Mouse (Mus musculus) cerebellum, postnatal 36 days (tissue): ENCODE results near the gene Qdpr.

Source experiments
- DNase-seq, 2 experiments: peaks; one replicate each; pipeline ENCODE4 v3.0.0; 2021 to 2022; ENCODE audit warnings: mixed read lengths in 2 of 2

Gene Qdpr

DNA sequence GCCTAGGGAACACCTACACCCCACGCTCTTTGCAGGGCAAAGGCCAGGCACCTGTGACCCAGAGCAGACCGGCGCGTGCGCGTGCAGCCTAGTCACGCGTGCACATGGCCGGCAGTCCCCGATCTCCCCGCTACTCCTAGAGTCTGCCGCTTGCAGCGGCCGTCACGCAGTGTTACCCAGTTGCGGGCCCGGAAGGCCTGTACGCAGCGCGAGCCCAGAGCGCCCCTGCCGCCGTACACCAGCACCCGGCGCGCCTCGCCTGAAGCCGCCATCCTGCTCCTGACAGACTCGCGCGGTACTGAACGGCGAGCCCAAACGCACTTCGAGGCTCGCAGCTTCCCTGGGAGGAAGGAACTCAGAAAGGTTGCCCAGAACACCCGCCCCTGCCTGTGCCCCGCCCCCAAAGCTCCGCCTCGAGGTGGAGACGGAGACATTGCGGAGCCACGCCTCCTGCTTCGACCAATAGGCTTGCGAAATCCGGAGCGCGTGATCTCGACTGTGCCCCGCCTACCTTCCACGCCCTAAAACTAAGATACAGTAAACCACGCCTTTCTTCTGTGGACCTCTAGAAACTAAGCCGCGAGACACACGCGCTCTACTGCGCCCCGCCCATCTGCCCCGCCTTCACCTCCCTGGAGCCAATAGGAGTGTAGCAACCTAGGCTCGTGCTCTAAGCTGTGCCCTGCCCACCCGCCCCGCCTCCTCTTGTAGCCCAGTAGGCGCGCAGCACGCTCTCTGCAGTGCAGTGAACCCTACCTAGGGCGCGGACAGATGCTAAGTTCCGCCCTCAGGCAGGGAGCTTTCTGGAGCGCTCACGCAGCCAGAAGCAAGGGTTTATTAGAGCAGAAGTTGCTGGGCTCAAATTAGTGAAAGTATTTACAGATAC lies at the start of gene Qdpr:
TSS of gene Qdpr (minus strand) at position 406 of the 886 bp plus-strand sequence.
- DNase-seq = peak; percentile 88 to 92

DNA sequence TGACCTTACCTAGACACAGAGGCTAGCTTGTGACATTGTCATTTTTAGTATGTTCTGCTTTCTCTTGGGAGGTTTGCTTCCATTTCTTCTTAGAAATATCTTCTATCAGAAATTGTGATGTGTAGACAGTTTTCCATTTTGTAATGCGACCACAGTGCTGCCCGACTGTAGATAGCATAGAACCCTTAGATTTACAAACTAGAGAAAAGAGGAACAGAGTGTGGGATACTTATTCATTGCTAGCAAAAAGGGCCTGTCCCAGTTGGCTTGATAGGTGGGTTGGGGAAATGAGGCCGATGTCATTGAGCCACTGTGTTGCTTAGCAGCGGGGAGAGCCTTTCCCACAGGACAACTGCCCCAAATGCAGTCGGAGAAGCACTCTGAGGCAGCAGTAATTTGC lies 47.5 kb upstream of the Qdpr start:
- no peak for DNase-seq

DNA sequence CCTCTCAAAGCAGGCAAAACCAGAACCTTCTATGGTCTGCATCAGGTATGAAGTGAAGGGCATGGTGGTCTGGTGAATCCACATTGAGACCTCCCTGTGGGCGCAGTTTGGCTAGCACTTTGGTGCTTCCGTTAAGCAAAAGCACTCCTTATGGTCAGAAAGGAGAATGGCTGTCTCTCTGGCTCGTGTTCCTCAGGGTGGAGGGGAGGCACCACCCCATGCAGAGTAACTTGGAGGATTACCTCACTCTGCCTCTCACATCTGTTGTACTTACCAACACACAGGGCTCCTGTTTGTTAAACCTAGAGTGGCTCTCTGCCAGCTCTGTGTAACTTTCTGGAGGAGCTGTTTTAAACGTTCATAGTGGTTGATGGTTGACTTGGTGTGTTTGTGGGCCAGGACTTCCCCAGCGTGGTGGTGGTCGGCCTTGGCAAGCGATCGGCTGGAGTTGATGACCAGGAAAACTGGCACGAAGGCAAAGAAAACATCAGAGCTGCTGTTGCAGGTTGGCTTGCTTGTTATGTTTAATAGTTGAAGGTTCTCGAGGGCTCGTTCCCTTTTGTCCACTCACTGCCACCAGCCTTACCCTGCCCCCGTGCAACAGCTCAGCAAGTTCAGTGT lies 47.0 kb upstream of the Qdpr start:
- DNase-seq = no peak

DNA sequence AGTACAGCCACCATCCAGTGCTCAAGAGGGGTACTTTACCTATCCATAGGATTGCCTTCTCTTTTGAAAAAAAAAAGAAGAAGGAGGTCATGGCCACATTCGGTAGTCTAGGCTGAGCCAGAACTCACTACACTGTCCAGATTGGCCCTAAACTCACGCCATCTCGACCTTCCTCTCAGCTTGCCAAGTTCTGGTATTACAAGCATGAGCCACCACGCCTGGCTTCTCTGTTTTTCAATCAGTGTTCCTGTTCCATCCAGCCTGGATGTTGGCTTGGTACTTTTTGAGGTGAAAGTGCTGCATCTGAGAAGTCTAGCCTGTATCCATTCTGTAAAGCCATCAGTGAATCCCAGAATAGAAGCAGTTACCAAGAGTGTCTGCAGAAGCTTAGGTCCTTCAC lies 46.4 kb upstream of the Qdpr start:
- no peak for DNase-seq

DNA sequence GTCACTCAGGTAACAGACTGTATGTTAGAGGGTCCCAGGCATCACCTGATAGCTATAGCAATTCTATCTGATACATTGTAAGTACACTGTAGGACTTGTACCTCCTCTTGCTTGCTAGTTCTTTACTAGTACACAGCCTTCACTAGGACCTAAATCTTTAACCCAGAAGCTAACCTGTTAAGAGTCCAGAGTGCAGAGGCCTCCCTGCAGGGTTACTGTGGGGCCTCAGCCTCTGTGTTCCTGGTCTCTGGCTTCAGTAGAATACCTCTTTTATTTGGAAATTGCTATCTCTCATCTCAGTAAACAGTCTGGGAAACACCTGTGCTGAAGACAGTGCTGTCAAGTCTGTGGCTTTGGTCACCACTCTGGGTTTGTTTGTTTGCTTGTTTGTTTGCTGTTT lies 46.0 kb upstream of the Qdpr start:
- no peak for DNase-seq

DNA sequence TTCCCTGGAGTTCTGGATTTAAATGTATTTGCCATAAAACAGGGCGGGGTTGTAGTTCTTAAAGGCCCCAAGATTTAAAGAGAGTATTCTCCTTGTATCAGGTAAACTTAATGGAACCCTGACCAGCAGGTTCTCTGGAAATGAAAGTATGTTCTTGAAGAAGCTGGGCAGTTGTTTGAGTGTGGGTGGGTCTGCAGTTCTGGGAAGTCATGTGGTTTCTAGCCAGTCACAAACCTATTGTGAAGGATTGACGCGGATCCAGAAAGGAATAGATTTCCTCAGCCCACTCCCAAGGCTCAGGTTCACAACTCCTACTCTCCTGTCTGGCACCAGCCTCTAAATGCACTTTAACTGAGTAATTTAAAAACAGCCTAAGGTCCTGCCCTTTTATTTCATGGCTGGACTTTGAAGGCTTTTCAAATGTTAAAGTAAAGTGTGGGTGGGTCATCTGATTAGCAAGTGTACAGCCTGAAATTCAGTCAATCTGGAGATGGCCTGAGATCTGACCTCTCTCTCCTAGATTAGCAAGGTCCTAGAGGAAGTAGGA lies 45.5 kb upstream of the Qdpr start:
- DNase-seq = no peak

DNA sequence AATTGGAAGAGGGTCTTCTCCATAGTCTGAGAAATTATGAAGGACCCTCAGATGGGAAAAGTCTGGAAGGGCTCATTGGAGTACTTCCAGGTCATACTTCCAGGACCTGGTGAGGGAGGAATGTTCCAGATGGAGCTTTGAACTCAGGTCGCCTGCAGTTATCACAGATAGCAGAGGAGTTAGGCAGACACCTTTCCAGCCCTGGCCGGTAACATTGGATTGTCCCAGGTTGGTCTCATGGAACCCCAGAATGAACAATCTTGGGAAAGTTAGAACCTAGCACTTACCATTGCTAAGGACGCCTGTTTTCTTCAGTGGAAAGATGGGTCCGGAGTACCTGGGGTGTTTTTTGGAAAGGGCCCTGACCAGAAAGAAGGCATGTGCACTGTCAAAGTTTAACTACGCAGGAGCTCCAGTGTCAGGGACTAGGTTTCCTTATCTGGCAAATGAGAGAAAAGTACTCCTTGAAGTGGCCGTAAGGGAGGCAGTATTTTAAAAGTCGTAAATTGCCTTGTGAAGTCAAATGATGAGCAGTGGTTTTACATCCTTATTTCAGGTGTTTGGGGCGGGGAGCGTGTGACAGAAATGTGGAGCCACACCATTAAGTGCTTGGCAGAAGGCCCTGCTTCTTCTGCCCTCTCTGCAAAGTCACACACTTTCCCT lies 44.2 kb upstream of the Qdpr start:
- DNase-seq = no peak

DNA sequence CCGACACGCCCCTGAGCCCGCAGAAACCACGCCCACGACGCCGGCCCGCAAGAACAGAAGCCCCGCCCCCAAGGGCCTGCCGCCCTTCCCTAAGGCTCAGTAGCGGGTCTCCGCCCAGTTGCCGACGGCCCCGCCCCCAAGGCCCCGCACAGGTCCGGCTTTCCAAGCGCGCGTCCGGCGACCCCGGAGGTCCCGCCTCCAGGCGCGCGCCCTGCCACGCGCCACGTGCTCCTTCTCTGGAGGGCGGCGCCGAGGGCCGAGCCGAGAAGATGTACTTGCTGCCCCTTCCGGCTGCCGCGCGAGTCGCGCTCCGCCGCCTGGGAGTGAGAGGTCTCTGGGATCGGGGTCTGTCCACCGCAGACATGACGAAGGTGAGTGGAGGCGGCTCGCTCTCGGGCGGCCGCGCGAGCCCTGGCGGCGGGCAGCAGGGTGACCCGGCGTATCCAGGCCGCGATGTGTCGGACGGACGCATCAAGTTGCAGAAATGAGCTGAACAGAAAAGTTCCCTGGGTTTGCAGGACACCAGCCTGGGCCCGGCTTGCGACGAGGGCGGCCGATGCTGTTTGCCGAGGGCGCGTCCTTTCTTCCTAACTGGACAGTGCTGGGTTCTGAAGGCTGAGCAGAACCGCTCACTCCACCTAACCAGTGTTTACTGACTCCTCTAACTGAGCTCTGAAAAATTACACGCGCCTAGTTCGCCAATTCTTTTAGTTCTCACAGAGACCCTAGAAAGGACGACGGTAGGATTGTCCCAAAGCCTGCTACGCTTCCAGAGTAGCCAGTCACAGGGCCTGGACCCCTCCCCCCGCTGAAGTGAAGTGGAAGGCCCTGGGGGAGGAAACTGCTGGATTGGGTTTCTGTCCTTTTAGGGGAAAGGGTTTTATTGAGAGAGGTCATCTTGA lies 43.4 kb upstream of the Qdpr start, which contains the start of gene Lap3:
TSS of gene Lap3 (plus strand) at position 184 of the 902 bp plus-strand sequence.
- DNase-seq = peak; percentile 95 to 99

DNA sequence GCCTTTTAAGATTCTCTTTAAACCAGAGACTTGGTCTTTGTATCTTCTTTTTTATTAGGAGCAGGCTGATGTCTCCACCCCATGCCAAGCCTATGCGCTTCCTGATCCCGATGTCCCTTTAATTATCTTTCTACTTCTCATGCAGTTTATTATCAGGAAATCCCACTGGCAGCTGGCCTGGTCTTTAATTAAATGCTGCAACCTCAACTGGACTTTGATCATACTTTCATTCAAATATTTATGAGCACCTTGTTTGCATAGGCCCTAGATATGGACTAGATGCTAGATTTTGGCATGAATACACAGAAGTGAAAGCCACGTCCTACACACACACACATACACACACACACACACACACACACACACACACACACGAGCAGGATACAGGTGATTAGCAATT lies 41.7 kb upstream of the Qdpr start:
- no peak for DNase-seq

DNA sequence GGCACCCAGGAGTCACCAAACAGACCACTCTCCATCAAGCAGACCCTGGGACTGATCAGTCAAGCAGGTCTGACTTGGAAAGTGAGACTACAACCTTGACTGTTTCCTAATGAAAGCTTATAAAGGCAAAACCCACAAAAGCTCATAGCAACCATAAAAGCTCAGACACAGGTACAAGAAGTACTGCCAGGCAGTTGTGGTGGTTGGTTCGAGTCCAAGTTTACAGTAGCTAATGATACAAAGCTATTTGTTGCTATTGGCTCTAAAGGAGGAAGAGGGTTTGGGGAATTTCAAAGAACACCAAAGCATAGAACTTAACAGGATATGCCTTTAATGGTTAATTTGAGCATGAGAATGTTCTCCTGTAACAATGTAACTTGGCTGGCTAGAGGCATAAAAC lies 33.6 kb upstream of the Qdpr start:
- DNase-seq = no peak

DNA sequence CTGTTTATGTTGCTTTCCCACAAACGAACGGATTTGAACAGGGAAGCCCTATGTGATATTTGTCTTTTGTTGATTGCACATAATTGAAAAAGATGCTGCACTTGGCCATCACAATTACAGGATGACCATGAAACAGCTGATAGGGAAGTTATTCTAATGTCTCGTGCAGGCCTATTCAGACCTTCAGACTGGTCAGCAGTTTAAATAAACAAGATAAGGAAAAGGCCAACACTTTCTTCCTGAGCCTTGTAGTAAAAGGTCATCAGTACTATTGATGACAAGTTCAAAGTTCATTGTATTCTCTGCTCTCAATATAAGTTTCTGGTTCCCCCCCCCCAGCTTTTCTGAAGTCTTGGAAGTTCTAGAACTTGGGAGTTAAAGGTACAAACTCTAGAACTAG lies 32.6 kb upstream of the Qdpr start:
- no peak for DNase-seq

DNA sequence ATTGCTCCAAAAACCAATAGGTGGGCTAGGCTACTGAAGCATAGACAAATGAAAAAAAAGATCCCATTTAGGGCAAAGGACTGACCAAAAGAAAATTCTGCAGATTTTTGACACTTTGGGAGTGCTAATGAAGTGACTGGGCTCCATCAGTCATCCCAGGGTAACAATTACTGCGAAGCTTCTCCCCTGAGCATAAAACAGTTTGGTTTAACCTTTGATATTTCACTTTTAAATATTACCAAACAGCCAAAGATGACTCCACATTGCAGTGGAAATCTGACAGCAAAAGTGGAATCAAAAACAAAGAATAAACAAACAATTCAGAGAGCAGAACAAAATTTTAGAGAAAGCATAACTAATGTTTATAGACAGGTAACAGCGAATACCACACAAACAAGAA lies 31.1 kb upstream of the Qdpr start:
- no peak for DNase-seq

DNA sequence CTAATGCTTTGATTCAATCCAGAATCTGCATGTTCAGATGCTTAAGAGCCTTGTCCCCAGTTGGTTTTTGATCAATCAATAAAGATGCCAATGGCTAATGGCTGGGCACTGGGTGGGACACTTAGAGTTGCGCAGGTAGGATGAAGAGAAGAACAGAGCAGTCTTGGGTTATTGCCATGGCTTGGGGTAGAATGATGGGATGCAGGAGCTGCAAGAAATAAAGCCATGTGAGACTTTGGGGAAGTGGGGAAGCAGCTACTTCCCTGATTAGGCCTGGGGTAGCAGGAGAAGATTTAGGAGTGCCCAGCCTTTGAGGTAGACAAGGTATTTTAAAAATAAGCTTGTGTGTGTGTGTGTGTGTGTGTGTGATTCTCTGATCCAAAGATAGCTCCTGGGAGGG lies 30.0 kb upstream of the Qdpr start:
- DNase-seq = no peak

DNA sequence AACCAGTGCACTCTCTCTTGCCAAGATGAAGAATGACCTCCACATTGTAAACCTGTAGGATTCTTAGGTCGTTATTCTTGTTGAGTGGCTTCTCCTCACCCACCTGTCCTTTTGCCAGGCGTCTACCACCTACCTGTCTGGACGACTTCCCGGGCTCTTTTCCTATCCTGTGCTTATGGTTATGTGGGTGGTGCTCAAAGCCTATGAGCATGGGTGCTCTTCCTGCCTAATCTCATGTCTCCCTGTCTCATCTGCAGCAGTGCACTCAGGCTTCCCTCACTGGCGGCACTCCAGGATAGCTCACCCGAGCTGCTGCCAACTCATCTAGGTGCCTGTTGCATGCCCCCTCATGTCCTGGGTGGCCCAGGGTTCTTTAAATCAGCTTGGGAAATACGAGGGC lies 27.6 kb upstream of the Qdpr start:
- no peak for DNase-seq

DNA sequence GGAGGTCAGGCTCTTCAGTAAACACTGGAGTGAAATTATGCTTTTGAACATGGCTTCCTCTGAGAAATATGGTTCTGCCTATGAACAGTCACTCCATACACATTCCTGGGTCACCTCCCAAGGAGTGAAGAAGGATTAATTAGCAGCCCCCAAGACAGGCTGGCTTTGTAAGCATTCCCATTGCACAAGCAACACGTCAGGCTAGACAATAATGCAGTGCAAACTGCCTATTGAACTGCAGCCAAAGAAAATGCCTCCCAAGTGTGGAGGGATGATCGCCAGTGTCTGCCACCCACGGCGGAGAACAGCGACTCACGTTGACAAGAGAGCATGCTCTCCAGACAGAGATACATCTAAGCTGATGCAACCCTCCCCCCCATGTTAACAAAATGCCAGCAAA lies 26.3 kb upstream of the Qdpr start:
- DNase-seq = no peak

DNA sequence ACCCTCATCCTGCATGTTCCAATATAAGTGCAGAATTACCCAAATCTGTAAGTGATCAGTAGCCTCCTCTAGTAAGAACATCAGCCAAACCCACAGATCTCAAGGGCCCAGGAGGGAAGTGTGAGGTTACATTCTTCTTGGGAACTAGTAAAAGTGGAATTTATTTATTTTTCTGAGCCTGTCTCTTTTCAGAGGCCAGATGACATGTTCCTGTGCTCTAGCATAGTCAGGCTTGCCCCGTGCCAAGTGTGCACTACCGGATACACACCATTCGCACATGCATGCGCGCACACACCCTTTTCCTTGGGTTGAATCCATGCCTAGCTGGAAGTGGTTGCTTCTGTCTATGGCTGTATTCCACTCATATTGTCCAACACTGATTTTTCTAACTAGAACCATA lies 25.7 kb upstream of the Qdpr start:
- DNase-seq = no peak

DNA sequence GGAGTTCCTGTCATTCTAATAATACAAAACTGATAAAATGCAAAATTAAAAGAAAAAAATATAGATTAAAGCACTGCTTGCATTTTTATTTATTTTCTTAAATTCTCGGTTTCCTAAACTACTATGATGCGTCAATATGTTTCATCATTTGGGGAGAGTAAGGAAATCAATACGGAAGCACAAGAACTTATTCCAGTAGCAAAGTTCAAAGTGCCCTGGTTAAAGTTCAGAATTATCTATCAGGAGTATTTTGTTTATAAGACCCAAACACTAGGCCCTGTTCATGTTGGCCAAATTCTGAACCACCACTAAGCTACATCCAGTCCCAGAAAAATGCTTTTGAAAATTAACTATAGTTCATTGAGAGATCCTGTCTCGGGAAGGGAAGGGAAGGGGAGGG lies 24.7 kb upstream of the Qdpr start:
- DNase-seq = no peak

DNA sequence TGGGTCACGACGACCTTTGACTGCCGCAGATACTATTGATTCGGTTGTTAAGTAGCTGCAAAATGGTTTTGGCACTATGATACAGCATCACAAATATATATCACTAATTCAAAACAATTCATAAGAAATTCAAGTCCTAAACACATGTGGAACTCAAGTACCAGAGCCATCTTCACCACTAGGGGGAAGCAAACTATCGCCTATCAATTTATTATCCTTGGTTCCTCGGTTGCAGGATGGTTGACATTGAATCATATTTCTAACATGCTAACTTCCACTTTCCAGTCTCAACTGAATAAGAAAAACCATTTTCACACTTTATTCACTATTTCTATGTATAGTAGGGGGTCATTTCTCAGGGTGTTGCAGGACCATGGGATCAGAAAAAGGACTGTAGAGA lies 24.2 kb upstream of the Qdpr start:
- peak in 1 of 2 experiments; percentile 56 for DNase-seq

DNA sequence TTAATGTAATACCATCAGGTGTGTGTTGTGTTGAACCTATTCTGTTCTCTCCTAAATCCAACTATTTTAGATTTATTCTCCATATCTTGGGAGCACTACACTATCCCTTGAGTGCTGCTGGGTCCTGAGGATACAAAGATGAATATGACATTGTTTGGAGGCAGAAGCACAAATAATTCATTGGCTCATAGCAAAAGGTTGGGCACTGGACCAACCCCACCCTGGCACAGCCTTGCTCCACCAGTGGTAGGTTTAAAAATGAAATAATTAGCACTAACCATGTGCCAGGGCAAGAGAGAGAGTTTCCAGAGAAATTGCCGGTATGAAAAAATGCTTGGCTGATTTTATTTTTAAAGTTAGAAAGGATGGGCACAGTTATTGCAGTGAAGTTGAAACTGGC lies 23.5 kb upstream of the Qdpr start:
- no peak for DNase-seq

DNA sequence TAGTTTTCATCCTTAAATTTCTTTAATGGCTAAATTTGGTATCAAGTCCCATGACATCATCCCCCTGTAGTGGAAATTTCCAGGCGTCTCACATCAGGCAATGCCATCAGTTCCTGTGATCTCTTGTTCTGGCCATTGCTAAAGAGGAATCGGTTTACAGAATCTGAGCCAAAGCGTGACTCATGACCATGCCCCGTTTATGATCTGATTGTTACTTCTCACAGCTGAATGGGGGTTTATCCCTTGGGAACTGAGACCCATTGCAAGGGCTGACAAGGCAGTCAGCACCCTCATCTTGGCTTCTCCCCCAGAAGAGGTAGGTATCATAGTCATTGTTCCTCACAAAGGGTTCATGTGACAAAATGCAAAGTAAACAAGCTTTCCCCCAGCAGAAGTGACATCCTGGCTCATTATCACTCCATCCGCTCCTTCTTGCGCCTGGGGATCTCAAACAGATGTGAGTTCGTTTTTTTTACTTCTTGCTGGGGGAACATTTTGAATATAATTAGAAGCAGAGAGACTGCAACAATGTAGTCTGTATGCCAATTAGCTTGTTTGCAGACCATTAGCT lies 22.9 kb upstream of the Qdpr start:
- DNase-seq = no peak

DNA sequence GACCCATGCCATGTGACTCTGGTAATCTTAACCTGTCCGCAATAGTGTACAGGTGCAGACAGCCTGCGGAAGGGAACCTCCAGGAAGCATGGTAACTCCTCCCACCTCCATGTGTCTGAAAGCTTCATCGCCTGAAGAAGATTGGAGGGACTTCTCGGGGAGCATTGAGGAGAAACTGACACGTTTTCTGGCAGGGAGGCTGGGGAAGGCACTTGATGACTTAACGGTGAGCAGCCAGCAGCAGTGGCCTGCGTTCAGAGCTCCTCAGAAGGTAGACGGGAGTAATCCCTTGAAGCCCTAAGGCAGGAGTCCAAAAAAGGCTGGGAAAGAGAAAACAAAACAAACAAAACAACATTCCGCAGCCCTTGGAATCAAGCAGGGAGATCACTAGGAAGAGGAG lies 4.4 kb upstream of the Qdpr start:
- no peak for DNase-seq

DNA sequence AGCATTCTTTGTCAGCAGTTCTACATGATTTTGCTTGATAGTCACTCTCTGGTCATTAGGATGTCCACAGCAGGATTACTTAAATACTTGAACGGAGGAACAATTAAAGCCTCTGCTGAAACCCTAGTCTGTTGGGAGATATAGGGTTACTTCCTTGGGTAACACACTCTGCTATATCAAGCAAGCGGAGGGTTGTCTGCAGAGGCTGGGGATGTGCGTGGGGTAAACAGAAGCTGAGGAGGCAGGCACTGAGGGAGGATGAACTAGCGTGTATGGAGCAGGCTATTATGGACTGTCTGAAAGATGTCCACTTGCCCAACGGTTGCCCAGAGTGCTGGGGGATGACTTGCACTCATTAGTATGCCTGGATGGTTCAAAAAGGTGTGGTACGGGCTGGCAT lies 3.4 kb upstream of the Qdpr start, which contains the start of gene Clrn2:
TSS of gene Clrn2 (plus strand) at position 301 of the 400 bp plus-strand sequence.
- no peak for DNase-seq
